Mouse (Mus musculus) layer of hippocampus, adult 8-10 months (tissue): ENCODE measurements around the gene Hoga1. TPM values are rescaled to one million over a fixed set of nuclear protein-coding genes. Genes with fewer than 3 reads are reported as not detected.

ENCODE experiments used
- DNase-seq, 2 experiments: peaks; one replicate each; pipeline ENCODE4 v3.0.0; 2022; ENCODE audit warnings: low spot score in 2 of 2
- total RNA-seq, 4 experiments: library from RNA; stranded (reverse); gene quantifications; 2 replicates each; pipeline ENCODE4 v1.2.4; 2022

Gene Hoga1
- 10 to 100 TPM in 1 of 4 experiments, 1 to 10 TPM in 3; 7.2 to 11.6 (median 8.9) TPM for total RNA-seq

DNA sequence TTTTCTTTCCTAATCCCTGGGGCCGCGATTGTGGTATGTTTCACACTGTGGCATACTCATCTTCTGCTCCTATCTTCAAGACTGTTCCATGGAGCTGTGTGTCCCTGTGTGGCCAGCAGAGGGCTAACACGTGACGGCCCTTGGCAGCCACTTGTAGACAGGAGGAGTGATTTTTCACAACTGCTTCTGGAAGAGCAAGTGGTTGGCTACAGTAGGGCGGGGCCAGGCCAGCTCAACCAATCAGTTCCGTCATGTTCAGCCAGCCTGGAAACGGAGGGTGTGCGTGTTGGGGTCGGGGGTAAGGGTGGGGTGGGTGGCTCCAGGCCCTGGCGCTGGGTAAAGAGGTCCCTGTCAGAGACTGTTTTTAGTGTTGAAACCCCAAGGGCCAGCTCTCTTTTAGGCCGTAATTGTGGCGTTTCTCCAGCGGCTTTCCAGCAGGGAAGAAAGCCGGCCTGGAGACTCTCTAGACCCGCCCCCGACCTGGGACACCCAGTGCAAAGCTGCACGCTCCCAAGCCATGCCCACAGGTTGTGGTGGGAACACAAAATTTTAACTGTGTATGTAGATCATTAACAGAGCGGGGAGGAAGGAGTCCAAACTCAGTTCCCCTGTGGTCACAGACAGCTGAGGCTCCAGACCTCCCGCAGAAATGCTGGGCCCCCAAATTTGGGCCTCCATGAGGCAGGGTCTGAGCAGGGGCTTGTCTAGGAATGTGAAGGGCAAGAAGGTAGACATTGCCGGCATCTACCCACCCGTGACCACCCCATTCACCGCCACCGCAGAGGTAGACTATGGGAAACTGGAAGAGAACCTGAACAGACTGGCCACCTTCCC lies at the start of gene Hoga1:
Hoga1 (plus strand) TSS at position 342 of the 834 bp plus-strand sequence.
- peak in 1 of 2 experiments; percentile 38 for DNase-seq

DNA sequence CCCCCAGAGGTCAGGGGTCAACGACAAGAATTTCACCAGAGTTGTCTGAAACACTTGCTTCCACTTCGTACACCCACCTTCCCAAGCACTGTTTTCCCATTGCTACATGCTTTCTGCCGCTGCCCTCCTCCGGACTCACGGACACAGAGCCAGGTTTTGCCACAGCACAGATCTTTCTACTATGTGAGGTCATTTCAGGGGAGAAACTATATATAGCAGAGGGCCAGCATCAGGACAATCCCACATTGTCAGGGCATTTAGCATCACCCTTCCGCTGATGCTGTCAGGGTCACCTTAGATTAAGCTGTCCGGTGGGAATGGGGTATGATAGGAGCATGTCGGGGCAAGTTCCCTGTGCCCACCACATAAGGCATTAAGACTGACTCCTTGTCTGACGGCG lies 48.3 kb upstream of the Hoga1 start:
- no peak for DNase-seq

DNA sequence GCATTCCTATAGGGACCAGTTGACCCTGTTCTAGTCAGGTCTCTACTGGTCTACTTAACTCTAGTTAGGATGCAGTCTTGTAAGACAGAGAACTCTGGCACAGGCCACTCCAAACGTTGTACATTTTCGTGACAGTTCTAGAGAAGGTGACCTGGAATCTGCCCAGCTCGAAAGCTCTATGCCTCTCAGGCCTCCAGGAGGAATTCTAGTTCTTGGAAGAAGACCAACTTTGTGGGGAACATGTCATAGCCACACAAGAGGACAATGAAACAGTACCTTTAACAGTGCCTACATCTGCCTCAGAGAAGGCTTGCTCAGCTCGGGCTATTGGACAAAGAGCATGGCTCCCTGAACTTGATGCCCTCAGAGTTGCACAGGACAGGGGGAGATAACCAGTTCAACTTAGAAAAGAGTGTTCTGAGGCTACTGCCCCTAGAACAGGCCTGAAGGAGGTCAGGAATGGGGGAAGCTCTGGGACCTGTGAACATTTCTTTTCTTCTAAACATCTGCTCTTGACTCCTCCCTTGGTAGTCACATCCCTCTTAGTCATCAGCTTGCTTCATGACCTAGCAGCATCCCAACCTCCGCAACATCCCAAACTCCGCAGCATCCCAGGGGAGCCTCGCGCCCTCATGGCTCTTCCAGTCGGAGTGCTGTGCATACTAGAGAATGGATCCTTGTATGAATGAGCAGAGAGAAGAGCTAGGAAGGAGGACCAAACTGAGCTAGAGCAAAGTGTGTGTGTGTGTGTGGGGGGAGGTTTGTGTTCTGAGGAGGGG lies 46.5 kb upstream of the Hoga1 start:
- no peak for DNase-seq

DNA sequence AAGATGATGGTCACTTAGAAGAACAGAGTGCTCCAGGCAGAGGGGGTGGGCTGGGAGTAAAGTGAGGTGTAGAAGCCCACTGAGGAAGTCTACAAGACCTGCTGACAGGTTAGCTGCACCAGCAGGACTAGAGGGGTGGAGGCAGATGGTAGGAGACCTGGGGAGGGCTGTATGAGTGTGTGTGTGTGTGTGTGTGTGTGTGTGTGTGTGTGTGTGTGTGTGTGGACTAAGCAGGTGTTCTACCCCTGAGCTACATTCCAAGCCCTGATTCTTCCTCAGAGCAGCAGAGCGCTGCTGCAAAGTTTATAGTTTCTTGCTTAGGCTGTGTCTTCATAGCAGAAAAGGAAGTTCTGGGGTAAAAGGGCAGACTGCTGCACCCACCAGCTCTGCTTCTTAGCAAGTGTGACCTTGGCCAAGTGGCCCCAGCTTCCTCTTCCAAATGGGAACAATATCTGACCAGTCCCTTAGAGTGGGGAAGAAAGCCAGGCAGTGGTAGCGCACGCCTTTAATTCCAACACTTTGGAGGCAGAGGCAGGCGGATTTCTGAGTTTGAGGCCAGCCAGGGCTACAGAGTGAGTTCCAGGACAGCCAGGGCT lies 45.6 kb upstream of the Hoga1 start:
- DNase-seq: no peak

DNA sequence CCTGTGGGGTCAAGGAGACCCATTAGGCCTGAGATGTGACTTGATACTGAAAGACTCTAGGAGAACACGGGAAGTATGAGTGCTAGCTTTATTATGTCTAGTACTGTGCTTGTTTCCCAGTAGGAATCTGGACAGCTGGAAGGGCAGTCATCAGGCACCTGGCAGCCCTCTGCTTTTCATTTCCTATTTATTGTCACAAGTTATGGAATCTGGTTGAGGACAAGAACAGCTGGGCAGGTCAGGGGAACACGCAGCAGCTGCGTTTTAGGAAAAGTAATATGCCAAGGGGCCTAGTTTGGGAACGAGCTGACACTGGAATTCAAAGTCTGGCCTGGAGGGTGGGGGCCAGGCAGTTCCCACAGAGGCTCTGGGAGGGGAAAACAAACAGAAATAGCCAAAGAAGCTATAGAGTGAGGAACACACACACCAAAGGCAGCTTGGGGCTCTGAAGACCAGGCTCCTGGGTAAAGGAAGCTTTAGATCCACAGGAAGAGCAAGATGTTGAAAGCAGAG lies 44.9 kb upstream of the Hoga1 start:
- DNase-seq: no peak

DNA sequence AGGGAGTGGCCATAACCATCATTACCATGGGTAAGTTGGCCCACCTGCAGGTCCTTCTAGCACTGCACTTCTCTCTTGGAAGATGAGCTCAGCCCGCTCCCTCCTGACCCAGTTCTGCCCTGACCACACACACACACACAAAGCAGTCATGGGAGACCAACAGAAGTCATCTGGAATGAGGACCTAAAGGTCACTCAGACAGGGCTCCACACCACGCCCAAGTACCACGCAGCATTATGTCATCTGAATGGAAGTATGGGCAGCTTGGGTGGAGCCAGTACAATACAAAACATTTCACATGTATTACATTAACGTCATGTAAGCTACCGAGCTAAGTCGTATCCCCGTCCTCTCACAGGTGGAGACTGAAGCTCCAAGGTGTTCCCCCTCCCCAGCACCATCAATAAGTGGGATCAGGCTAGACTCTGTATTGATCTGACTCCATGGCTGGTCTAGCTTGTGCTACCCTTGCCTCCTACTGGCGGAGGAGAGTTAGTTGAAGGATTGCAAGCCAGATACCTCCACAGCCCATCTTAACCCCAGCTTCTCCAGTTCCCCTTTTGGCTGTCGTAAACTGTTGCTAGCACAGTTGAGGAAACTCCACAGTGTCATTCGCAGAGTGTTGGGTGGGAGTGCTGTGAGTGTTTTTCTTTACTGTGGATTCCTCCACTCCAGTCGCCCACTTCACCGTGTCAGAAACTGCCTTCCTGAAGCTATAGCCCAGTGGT lies 44.0 kb upstream of the Hoga1 start:
- DNase-seq: no peak

DNA sequence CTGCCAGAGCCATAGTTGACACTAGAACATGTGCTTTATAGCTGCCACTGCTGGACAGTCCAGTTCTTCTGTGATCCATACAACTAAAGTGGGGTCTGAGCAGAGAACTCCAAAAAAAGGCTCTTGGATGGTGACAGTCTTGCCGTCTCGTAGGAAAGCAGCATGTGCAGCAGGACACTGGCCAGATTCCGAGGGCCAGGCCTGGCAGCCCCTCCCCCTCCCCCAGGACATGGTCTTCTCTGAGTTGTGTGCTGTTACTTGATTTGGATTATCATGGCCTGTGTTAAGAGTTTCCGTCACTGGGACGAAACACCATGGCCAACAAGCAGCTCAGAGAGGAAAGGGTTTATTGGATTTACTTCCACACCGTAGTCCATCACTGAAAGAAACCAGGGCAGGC lies 41.2 kb upstream of the Hoga1 start:
- no peak for DNase-seq

DNA sequence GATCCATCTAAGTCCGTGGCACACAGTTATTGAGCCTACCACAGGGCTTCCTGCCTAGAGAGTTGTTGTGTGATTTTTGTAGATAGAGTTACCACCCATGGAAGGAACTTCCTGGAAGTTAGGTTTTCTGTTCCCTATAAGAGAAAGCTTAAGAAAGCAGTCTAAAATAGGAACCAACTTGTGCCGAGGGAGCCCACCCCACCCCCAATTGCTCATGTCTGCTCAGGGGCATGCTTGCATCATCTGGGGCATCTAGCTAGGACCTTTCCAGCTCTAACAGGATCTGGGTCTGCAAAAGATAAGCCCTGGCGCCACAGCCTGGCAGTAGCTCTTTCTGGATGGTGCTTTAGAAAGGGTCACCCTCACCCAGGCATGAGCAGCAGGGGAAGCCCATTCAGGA lies 39.8 kb upstream of the Hoga1 start:
- no peak for DNase-seq

DNA sequence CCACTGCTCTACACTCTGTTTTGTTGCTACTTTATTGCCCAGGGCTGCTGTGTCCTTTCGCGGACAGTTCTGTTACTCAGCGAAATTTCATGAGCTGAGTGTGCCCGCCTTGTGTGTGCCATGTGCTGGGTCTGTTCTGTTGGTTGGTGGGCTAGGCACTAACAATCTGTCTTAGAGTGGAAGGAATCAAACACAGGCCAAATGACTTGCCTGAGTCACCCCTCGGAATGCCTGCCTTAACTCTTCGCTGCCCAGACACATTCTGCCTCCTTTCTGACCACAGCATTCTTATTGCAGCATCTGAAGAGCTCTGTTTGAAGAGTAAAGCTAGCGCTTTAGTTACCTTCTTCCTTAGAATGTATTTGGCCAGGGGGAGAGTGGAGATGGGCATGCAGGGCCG lies 38.8 kb upstream of the Hoga1 start:
- DNase-seq: no peak

DNA sequence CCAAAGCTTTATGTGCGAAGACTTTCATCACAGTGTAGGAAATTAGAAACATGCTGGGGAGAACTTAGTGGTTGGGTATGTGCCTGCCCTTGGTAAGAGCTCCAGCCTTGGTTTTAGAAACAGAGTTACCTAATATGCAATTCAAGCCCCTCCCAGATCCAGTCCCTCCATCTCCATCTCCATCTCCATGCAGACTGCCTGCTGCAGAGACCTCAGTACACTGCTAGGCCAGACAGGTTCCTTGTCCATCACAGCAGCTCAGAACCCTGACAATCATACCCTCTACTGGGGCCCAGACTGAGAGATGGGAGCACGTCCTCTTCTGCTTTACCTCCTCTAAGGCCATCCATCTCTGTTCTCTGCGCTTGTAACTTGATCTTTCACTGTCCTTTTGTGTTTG lies 36.8 kb upstream of the Hoga1 start:
- no peak for DNase-seq

DNA sequence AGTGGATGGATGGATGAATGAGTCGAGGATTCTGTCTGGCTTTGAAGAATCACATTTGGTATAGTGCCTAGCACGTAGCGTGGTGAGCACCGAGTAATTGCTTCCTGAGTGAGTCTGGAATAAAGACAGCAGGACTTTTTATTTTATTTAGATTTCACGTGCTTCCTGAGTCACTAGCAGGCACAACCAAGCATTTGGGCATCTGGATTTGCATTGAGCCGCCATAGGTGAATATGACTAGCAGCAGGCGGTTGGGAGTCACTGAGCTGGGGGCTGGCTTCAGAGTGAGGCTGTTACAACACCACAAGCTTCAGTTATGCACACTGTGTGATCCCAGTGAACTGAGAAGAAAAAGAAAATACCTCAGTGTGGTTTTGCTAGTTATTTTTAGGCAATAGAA lies 36.3 kb upstream of the Hoga1 start:
- DNase-seq: no peak

DNA sequence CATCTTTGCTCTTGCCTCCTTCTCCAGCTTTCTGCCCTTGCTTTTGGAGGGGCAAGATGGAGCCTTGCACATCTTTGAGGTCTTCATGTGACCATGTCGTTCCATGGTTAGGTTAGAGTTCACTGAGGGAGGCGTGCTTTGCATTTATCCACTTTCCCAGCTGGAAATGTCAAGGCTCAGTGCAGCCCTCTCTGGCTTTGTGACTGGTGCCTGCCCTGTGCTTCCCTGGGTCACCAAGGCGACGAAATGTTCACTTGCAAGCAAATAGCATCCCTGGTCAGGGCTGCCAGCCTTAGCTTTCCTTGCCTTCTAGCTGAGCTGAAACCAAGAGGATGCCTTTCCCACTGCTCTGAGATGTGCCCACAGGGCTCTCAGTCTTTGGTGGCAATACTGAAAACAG lies 35.0 kb upstream of the Hoga1 start:
- no peak for DNase-seq

DNA sequence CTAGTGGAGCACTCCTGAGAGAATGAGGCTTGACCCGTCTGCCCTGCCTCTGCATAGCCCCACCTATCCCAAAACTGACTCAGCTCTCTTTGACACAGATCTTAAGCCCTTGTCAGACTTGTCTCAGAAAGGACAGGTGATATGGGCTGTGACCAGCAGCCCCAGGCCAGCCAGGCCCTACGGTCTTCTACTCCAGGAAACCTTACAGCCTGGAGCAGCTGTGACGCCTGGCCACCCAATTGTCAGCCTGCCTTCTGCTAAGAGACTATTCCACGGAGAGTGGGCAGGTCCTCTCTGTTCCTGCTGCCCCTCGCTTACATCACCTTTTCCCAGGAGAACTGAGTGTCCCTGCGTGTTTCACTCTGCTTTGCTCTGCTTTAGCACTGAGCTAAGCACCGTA lies 34.3 kb upstream of the Hoga1 start:
- DNase-seq: no peak

DNA sequence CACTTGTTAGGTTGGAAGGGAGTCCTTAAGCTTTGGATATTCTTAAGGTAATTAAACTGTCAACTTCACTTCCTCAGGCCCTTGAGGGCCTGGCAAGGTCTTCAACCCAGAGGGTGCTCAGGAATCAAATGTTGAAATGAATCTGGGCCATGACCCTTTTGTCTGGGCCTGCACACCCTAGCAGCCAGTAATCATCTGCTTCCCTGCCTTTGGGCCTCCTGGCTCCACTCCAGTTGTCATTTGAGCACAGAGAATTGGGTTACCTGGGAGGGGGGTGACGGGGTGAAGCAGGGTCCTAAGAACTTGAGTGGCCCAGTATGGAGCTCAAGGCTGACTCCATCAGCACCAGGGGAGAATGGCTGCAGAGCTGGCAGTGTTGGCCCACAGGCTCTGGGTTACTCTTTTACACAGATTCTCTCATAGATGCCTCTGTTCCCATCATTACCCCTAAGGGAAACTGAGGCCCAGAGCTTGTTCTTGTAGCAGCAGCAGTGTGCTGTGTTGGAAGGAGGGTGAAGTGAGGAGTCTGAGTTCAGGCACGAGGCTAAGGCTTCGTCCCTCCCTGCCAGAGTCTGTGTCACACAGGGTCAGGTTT lies 31.1 kb upstream of the Hoga1 start:
- DNase-seq: no peak

DNA sequence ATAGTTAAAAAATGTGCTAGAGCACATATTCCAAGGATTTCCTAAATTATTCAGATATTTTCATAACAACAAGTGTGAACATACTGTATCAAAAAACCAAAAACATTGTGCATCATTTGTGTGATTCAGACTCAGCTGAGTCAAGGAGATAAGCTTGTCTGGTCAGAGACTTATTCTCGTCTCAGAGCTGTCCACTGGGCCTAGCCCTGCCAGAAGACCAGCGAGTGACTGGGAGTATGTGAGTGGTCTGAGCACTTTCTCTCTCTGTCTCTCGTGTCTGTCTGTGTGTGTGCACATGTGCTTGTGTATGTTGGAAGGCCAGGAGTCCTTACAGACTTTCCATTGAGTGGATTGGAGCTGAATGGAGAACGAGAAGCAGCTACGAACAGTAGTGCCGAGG lies 30.4 kb upstream of the Hoga1 start:
- DNase-seq: no peak

DNA sequence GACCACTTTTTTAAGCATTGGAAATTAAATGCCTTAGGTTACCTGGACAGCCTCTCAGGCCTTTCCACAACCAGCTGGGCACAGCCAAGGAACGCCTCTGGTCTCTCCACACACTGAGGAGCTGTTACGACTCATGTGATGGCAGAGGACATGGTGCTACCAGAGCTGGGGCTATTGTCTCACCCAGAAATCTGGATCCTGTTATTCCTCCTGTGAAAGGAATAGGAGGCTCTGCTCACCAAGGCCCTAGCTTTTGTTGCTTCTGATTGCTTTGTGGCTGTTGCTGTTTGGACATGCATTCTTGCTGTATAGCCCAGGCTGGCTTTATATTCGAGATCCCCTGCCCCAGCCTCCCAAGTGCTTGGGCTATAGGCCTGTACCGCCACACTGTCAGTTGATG lies 29.2 kb upstream of the Hoga1 start:
- DNase-seq: no peak

DNA sequence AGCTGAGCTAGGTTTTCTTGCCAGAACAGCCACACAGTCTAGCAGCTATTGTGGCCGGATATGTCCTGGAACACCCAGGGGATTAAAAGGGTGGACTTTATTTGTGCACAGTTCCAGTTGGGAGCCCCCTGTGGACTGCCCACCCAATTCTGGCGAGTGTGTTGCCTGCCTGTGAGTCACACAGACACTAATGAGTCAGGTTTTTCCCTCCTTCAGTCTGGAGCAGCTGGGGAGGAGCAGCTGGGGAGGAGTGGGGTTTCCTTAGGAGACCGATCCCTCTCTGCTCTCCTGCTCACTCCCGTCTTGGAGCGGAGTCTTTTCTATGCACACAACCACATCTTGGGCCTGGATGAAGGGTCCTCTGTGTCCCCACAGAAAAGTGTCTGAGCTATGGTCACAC lies 28.6 kb upstream of the Hoga1 start:
- DNase-seq: peak in 1 of 2 experiments; percentile 38

DNA sequence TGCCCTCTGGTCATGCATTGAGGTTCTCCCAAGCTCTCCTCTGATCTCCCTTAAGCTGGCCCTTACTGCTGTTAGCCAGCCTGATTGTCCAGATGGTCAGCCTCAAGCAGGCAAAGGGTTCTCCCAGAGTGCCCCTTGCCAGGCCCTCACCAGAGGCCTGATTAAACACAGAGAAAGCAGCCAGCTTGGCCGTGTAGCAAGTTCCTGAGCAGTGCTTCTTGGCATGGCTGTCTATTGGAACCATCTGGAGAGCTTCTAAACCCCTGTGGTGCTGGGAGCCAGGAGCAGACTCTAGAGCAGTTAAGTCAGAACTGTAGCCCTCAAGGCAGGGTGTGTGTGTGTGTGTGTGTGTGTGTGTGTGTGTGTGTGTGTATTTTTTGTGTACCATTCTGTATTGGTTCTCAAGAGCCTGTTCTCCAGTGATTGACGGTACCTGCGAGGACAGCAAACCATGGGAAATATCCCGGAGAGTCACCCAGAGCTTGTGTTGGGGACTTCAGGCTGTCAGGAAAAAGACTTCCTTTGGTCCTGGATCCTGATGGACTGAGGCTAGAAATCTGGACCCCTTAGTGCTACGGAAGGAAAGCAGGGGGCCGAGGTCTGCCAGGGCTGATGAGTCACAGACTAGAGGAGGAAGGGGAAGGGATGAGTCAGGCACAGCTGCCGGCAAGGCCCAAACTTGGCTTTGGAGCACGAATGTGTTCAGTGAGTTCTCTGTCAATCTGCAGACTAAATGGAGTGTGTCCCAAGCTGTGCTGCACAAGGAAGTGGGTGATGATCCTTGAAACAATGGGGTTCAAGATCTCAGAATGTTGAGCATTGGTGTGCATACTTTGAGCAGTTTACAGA lies 27.8 kb upstream of the Hoga1 start:
- DNase-seq: peak; percentile 51 to 57

DNA sequence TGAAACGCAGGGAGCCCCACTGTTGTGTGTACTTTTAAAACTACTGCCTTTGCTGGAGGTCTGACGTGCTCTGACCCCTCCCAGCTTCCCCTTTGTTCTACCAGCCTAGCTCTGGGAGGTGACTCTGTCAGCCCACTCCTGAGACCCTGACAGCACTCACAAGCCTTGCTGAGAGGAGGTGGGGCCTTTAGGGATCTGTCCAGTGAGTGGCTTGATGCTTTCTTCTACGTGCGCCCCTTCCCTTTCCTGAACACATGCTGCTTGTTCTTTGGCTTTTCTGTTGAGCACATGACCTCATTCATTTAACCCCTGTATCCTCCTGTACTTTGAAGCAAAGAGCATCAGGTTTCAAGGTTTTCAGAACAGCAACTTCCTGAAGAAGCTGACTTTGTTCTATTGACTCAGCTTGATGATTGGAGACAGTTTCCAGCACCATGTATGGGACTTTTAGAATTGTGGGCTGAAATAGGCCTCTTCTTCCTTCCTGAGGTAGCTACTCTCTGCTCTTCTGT lies 26.3 kb upstream of the Hoga1 start:
- no peak for DNase-seq
